Mouse (Mus musculus) neural tube, embryonic 15.5 days (tissue): ENCODE data around the gene Ndufaf2. TPM values are rescaled to one million over a fixed set of nuclear protein-coding genes. Genes with fewer than 3 reads are reported as not detected.

Experiments used
- ATAC-seq: fragments of 200-750 bp; cut with Nextera tagmentation; 2 replicates; pipeline ENCODE4 v1.8.0; 2017; ENCODE audit warnings: mild to moderate bottlenecking, moderate TSS enrichment, moderate library complexity; ENCODE audit not compliant: low FRiP score
- H3K27ac ChIP-seq: fragments of 300-500 bp; sonication (generic); replicated peaks from 2 replicates; pipeline ENCODE4 v1.5.1; 2015; ENCODE audit warnings: mild to moderate bottlenecking, inconsistent platforms
- H3K27me3 ChIP-seq: fragments of 300-500 bp; sonication (generic); replicated peaks from 2 replicates; pipeline ENCODE4 v1.6.1; 2015; ENCODE audit warnings: inconsistent platforms
- H3K36me3 ChIP-seq: fragments of 300-500 bp; sonication (generic); 2 replicates; pipeline ENCODE4 v1.6.1; 2015; ENCODE audit warnings: inconsistent platforms
- H3K4me1 ChIP-seq: fragments of 300-500 bp; sonication (generic); 2 replicates; pipeline ENCODE4 v1.6.1; 2015; ENCODE audit warnings: inconsistent platforms
- H3K4me2 ChIP-seq: fragments of 300-500 bp; sonication (generic); 2 replicates; pipeline ENCODE4 v1.6.1; 2015; ENCODE audit warnings: inconsistent platforms, mild to moderate bottlenecking, moderate library complexity
- H3K4me3 ChIP-seq: fragments of 300-500 bp; sonication (generic); replicated peaks from 2 replicates; pipeline ENCODE4 v1.5.1; 2015; ENCODE audit warnings: mild to moderate bottlenecking, inconsistent platforms
- H3K9ac ChIP-seq: fragments of 300-500 bp; sonication (generic); replicated peaks from 2 replicates; pipeline ENCODE4 v1.6.1; 2015; ENCODE audit warnings: mild to moderate bottlenecking, inconsistent platforms
- H3K9me3 ChIP-seq: fragments of 300-500 bp; sonication (generic); replicated peaks from 2 replicates; pipeline ENCODE4 v1.6.1; 2016; ENCODE audit warnings: inconsistent platforms
- WGBS: fragments of 180-500 bp; shearing (Covaris S2); methylation state at CpG from one replicate; pipeline ENCODE4 v1.1.7; 2015; ENCODE audit warnings: mixed read lengths; 5-methylcytosine and 5-hydroxymethylcytosine counted together
- polyA plus RNA-seq: library from polyadenylated mRNA; unstranded; fragments of >200 nt; fragmentation: Nextera tagmentation; extraction: Ambion mirVana; gene quantifications from 2 replicates; pipeline ENCODE4 v1.2.1, GENCODE M21; 2015

Gene Ndufaf2
- polyA plus RNA-seq, 1 experiment from 2014 or later: 80.3 TPM

GRCm38 (mm10) chr13:108077476-108077875 lies 80.9 kb downstream of the Ndufaf2 start:
- Histone ChIP-seq H3K27ac (no peak overlapping the region), H3K4me3 (no peak overlapping the region), H3K27me3 (no peaks in the 10 kb centered on the region), H3K9me3 (no peaks in the 10 kb centered on the region), H3K36me3 (no peaks in the 10 kb centered on the region), H3K4me1 (no peaks in the 10 kb centered on the region), H3K4me2 (no peak overlapping the region), H3K9ac (no peak overlapping the region)
- ATAC-seq: no peak
- 79% methylated on average over 6 of the region's 6 CpGs for WGBS

- ATAC-seq: no peak
- Histone ChIP-seq H3K4me1 (no peaks in the 10 kb centered on the region), H3K4me2 (no peak overlapping the region)
These were observed 88.3 kb downstream of the Ndufaf2 start for GRCm38 (mm10) chr13:108070171-108070570.

DNA sequence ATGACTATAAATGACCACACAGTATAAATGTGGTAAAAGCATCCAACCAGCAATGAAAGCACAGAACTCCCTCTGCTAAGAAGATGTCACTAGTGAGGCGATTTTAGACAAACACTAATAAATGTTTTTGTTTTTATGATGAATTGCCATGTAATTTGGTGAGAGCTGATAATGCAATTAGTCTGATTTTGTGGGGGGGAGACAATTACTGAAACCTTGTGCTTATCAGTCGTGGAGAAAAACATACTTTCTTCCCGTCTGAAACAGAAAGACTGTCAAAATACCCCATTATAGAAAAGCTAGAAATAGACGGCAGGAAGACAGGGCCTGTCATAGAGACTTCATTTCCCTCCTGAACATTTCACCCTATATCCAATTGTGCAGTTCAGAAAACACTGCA lies 89.3 kb downstream of the Ndufaf2 start:
- Histone ChIP-seq H3K9me3 (no peaks in the 10 kb centered on the region), H3K4me2 (no peak overlapping the region), H3K36me3 (no peaks in the 10 kb centered on the region), H3K27ac (no peak overlapping the region), H3K4me1 (no peaks in the 10 kb centered on the region), H3K9ac (no peak overlapping the region), H3K27me3 (no peaks in the 10 kb centered on the region), H3K4me3 (no peak overlapping the region)
- ATAC-seq: no peak
- 78% methylated on average over 4 of the region's 4 CpGs for WGBS

More at GRCm38 (mm10) chr13:108070171-108070570, 88.3 kb downstream of the Ndufaf2 start:
- Histone ChIP-seq H3K4me3 (no peak overlapping the region), H3K27ac (no peak overlapping the region), H3K9me3 (no peaks in the 10 kb centered on the region), H3K9ac (no peak overlapping the region), H3K36me3 (no peaks in the 10 kb centered on the region), H3K27me3 (no peaks in the 10 kb centered on the region)
- 98% methylated on average over 10 of the region's 10 CpGs for WGBS

GRCm38 (mm10) chr13:108066021-108066420 lies 92.4 kb downstream of the Ndufaf2 start:
- Histone ChIP-seq H3K4me2 (no peak overlapping the region), H3K4me1 (no peaks in the 10 kb centered on the region), H3K27ac (no peak overlapping the region), H3K36me3 (no peaks in the 10 kb centered on the region), H3K27me3 (no peaks in the 10 kb centered on the region), H3K9me3 (no peaks in the 10 kb centered on the region), H3K9ac (no peak overlapping the region), H3K4me3 (no peak overlapping the region)
- 93% methylated on average over 2 of the region's 2 CpGs for WGBS
- ATAC-seq: no peak

GRCm38 (mm10) chr13:108064331-108064730 lies 94.1 kb downstream of the Ndufaf2 start:
- ATAC-seq: no peak
- Histone ChIP-seq H3K4me1 (no peaks in the 10 kb centered on the region), H3K36me3 (no peaks in the 10 kb centered on the region), H3K9me3 (no peaks in the 10 kb centered on the region), H3K27me3 (no peaks in the 10 kb centered on the region), H3K27ac (no peak overlapping the region), H3K9ac (no peak overlapping the region), H3K4me3 (no peak overlapping the region), H3K4me2 (no peak overlapping the region)
- WGBS: 32% methylated on average over 6 of the region's 6 CpGs

DNA sequence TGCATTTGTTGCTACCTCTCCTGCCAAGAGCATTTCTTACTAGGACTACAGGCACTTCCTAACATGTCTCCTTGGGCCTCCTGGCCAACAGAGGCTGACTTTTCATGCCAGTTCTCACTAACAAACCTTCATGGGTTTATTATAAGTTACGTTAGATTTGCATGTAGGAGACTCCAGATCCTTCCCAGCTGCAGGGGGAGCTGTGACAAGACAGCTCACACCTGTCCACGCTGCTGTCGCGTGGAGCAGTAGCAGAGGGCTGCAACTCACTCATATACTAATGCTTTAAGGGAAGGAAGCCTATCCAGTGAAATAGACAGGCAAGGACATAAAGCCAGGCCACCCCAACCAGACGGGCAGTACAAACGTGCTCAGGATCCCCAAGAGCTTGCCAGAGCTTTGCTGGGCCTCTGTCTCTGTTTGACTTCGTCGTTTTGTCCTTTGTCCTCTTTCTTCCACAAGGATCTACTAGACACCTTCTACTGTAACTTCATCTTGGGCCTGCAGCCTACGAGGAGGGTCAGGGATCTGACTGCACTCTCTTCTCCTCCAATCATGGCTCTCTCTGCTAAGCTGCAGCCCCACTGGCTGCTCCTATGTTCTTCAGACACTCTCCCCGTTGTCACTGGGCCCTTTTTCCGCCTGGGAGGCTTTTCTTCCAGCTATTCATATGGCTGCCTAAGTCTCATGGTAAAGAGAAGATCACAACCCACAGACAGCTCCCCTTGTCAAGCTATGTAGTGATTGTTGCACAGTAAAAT lies 94.9 kb downstream of the Ndufaf2 start:
- H3K36me3 ChIP-seq: no peaks in the 10 kb centered on the region
- no peak overlapping the region for H3K27ac ChIP-seq
- no peaks in the 10 kb centered on the region for H3K9me3 ChIP-seq
- 67% methylated on average over 11 of the region's 11 CpGs for WGBS
- H3K4me3 ChIP-seq: no peak overlapping the region
- H3K27me3 ChIP-seq: no peaks in the 10 kb centered on the region
- H3K4me2 ChIP-seq: no peak overlapping the region
- no peak overlapping the region for H3K9ac ChIP-seq
- ATAC-seq: no peak
- H3K4me1 ChIP-seq: no peaks in the 10 kb centered on the region

DNA sequence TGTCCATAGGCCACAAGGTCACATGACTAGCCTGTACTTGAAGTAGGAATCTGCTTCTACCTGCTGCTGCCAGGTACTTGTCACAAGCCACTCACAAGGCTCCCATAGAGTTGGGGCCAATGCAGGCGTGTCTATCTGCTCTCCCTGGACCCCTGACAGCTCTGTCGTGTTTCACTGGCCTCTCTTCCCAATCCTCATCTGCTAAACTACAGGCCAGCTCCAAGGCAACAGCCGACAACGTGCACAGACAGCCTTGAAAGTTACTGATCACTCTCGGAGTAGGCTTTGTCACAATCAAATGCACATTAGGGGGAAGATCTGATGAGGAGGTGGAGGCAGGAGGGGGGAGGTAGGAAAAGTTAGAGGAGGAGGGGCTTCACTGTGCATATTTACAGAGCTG lies 95.5 kb downstream of the Ndufaf2 start:
- H3K4me3 ChIP-seq: no peak overlapping the region
- no peaks in the 10 kb centered on the region for H3K4me1 ChIP-seq
- no peak for ATAC-seq
- H3K9me3 ChIP-seq: no peaks in the 10 kb centered on the region
- H3K36me3 ChIP-seq: no peaks in the 10 kb centered on the region
- no peaks in the 10 kb centered on the region for H3K27me3 ChIP-seq
- 79% methylated on average over 5 of the region's 5 CpGs for WGBS
- no peak overlapping the region for H3K9ac ChIP-seq
- H3K27ac ChIP-seq: no peak overlapping the region
- H3K4me2 ChIP-seq: no peak overlapping the region

- Histone ChIP-seq H3K27ac (no peak overlapping the region), H3K36me3 (no peaks in the 10 kb centered on the region), H3K27me3 (no peaks in the 10 kb centered on the region), H3K9me3 (no peaks in the 10 kb centered on the region), H3K9ac (no peak overlapping the region), H3K4me3 (no peak overlapping the region), H3K4me1 (no peaks in the 10 kb centered on the region), H3K4me2 (no peak overlapping the region)
- 54% methylated on average over 8 of the region's 8 CpGs for WGBS
- no peak for ATAC-seq
These were observed 97.4 kb downstream of the Ndufaf2 start for GRCm38 (mm10) chr13:108060936-108061578.

DNA sequence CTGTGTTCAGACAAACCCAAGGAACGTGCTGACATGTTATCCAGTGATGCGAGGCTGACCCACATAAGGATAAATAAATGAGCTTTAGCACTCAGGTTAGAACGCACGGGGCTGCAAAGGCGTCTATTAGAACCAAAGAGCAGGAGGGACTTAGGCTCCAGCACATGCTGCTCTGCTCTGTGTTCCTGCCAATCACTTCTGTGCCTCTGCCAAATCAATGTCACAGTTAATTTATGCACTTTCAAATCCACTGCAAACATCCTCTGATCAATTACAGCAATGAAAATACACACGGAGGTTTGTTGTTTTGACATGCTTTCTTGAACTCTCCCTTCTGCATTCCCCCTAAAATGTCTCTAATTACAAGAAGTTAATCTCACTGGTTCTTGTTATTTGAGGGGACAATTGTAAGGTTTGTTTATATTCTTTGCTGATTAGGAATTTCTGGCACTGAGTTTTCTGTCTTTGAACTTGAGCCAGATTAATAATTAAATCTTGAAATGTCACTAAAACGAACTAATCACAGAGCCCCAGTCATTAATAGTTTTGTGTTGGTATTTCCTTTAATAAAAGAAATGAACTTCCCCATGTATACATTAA lies 98.0 kb downstream of the Ndufaf2 start:
- whole genome bisulfite sequencing: 52% methylated on average over 7 of the region's 7 CpGs
- Histone ChIP-seq H3K27ac (no peak overlapping the region), H3K27me3 (no peaks in the 10 kb centered on the region), H3K4me1 (no peaks in the 10 kb centered on the region), H3K4me2 (no peak overlapping the region), H3K9ac (no peak overlapping the region), H3K9me3 (no peaks in the 10 kb centered on the region), H3K4me3 (no peak overlapping the region), H3K36me3 (no peaks in the 10 kb centered on the region)
- ATAC-seq: no peak

DNA sequence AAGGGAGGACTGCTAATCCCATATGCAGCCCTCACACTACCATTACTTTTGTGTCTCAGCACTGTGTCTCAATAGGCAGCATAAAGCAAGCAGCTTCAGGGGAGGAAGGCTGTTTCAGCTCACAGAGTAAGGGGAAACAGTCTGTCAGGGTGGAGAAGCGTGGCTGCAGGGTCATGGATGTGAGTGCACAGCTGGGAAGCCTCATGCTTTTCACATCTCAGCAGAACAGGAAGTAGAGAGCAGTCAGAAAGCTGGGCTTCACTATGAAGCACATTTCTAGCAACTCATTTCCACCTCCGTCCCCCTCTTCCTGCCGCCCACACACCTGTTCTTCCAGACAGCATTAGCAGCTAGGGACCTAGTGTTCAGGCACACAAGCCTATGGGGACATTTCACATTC lies 101.5 kb downstream of the Ndufaf2 start:
- ATAC-seq: no peak
- Histone ChIP-seq H3K27ac (no peak overlapping the region), H3K4me1 (no peaks in the 10 kb centered on the region), H3K27me3 (no peaks in the 10 kb centered on the region), H3K4me2 (no peak overlapping the region), H3K4me3 (no peak overlapping the region), H3K36me3 (no peaks in the 10 kb centered on the region), H3K9ac (no peak overlapping the region), H3K9me3 (no peaks in the 10 kb centered on the region)
- WGBS: 83% methylated on average over 3 of the region's 3 CpGs

- Histone ChIP-seq H3K27ac (no peak overlapping the region), H3K9me3 (no peaks in the 10 kb centered on the region), H3K27me3 (no peaks in the 10 kb centered on the region), H3K9ac (no peak overlapping the region), H3K4me1 (peaks cover 26% of the 10 kb centered on the region), H3K4me2 (no peak overlapping the region), H3K4me3 (no peak overlapping the region), H3K36me3 (no peaks in the 10 kb centered on the region)
- 84% methylated on average over 6 of the region's 6 CpGs for WGBS
- no peak for ATAC-seq
These were observed 111.1 kb downstream of the Ndufaf2 start for GRCm38 (mm10) chr13:108047364-108047763.

- Histone ChIP-seq H3K9ac (no peak overlapping the region), H3K27ac (no peak overlapping the region), H3K4me1 (peaks cover 28% of the 10 kb centered on the region), H3K4me3 (no peak overlapping the region), H3K9me3 (no peaks in the 10 kb centered on the region), H3K27me3 (no peaks in the 10 kb centered on the region), H3K36me3 (no peaks in the 10 kb centered on the region), H3K4me2 (no peak overlapping the region)
- WGBS: 56% methylated on average over 6 of the region's 6 CpGs
- ATAC-seq: no peak
These were observed 111.5 kb downstream of the Ndufaf2 start for GRCm38 (mm10) chr13:108046891-108047290.
